Mouse (Mus musculus) small intestine, adult 2 months (tissue): ENCODE measurements around the gene Rfx6.

Source experiments
- CTCF ChIP-seq: fragments of 200-500 bp; IDR thresholded peaks from 2 replicates; pipeline ENCODE4 v1.5.1; 2012; ENCODE audit warnings: low read depth, mild to moderate bottlenecking, control low read depth, inconsistent platforms, low read length, moderate library complexity, mixed read lengths; ENCODE audit not compliant: insufficient replicate concordance, insufficient read length; ENCODE audit errors: extremely low read depth
- POLR2A ChIP-seq: fragments of 200-500 bp; IDR thresholded peaks from 2 replicates; pipeline ENCODE4 v1.6.1; 2012; ENCODE audit warnings: low read depth, mild to moderate bottlenecking, control low read depth, inconsistent platforms, low read length, moderate library complexity

DNA sequence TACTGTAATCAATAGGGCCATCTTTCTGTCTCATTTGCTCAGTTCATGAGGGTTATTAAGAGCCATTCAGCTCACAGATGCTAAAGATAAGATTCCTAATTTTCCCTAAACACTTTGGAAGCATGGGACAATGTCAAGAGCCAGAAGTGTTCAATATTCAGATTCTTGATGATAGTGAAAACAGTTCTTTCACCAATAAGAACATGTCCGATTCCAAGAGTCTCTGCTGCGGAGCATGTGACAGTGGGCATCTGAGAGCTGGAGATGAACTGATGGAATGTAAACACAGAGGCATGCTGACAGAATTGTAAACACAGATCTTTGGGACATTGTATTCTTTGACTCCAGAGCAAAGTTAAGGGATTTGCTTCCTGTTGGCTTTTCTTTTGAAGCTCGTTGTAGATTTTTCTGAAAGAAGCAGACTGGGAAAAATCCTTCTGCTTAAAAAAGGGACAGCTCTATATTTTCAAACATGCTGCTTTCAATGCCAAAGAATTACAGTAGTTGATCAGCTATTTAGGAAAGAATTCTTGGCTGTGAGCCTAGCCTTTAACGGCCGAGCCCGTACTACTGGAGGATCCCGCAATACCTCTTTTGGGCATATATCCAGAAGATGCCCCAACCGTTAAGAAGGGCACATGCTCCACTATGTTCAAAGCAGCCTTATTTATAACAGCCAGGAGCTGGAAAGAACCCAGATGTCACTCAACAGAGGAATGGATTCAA lies 46.0 kb upstream of the Rfx6 start, which contains the start of gene Gprc6a:
- TF ChIP-seq CTCF (no peak), POLR2A (no peak)
